Mouse (Mus musculus): Measurements from ENCODE around the gene Pde4d.

Gene Pde4d

GRCm38 (mm10) chr13:109778297-109778835 is 1328.6 kb downstream of the Pde4d start:
- no peak for DNase-seq (ENCODE audit: low spot score)

DNA sequence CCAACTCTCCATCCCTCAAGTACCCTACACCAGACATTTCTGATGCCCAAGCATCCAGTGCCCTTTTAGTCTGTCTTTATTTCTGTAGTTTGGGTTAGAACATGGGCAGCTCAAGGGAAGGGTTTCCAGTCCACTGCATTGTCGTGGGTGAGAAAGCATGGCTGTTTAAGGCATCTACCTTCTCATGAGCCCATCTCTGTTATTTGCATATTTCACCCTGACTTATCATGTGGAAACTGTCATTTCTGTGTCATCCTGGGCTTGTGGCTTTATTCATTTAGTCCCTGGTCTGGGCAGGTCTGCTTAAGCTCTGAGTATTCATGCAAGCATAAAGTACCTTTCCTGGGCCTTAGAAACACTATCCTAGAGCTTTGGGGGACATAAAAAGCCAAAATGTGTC is 1331.7 kb downstream of the Pde4d start:
- DNase-seq (ENCODE audit: low spot score), result no peak

- DNase-seq (ENCODE audit: low spot score), result no peak
Measured at GRCm38 (mm10) chr13:109788604-109789003, 1338.9 kb downstream of the Pde4d start.

DNA sequence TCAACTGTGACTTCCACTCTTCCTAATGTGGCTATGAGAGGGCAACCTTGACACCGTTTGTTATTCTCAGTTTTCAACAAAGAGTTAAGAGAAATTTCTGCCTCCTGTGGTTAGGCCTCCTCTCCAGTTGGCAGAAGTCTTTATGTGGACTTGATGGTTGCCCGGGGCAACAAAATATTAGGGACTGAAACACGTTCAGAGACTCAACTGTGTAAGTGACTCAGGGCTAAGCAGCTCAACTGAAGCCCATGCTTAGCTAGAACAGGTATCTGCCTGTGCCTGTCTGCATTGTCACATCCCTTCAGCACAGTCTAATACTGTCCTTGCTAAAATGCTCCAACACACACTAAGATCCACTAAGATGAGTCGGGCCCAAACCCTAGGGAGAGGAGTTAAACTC is 1339.4 kb downstream of the Pde4d start:
- DNase-seq (ENCODE audit: low spot score), result no peak

GRCm38 (mm10) chr13:109790045-109790715 is 1340.4 kb downstream of the Pde4d start:
- no peak for DNase-seq (ENCODE audit: low spot score)

DNA sequence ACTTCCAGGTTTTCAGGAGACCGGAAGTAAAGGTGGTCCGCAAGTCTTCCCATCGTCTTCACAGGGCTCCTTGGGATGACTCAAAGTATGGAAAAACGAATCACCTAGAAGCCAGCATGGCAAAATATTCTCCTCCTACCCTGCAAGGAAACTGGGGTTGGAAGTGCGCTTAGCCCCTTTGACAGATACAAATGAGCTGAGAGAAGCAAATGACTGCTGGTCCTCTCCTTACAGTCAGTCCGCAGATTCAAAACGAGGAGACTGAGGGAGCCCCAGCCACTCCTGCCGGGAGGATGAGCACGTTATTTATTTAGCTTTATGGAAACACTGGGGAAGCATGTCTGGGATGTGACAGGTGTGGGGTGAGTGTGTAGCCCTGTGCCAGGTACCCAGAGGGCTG is 1344.2 kb downstream of the Pde4d start:
- no peak for DNase-seq (ENCODE audit: low spot score)

DNA sequence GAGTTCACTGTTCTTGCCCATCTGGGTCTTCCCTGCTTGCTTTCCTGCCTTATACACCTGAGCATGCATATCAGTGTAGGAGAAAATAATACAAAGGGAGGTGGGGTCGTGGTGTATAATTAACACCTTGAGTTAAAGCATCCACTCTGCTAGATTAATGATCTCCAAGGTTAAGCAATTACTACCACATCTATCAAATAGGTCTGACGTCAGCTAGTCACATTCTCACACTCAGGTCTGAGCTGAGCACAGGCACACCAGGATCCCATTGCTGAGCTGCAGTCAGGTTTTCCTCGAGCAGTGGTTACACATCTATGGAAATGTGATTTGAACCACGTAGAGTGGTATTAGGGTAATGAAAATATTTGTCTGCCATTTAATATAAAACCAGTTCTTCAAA is 1348.9 kb downstream of the Pde4d start:
- no peak for DNase-seq (ENCODE audit: low spot score)

DNA sequence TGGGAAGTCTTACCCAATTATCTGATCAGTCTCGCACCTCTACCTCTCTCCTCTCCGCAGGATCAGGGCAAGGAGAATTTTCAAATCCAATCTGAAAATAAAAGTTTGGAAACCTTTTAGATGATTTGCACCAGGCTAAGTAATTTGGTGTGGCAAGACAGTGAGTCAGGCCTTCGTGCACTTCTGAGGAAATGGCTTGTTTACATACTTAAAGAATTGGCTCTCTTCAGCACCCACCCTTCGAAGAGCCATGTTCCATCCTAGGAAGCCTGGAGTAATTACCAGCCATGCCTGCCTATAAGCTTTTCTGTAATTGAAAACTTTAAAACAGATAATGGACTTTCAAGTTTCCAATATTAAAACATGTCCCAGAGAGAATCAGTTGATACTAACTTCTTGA is 1352.5 kb downstream of the Pde4d start:
- no peak for DNase-seq (ENCODE audit: low spot score)

GRCm38 (mm10) chr13:109806193-109806966 is 1356.6 kb downstream of the Pde4d start:
- no peak for DNase-seq (ENCODE audit: low spot score)

DNA sequence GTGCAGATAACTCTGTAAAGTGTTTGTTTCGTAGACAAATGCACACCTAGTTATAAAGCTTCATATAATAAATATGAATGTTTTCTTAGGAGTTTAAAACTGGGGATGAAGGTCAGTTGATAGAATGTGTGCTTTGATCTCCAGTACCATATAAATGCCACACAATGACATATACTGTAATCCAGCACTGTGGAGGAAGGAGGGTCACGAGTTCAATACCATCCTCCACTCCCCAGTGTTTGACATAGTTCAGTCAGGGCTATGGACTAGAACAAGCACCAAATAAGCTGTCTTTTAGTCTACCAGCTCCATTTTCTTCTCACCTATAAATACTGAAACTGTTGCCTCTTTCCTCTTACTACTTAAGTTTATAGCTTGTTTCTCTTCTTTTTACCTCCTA is 1357.3 kb downstream of the Pde4d start:
- no peak for DNase-seq (ENCODE audit: low spot score)

GRCm38 (mm10) chr13:109807446-109807845 is 1357.7 kb downstream of the Pde4d start:
- DNase-seq (ENCODE audit: low spot score), result no peak

DNA sequence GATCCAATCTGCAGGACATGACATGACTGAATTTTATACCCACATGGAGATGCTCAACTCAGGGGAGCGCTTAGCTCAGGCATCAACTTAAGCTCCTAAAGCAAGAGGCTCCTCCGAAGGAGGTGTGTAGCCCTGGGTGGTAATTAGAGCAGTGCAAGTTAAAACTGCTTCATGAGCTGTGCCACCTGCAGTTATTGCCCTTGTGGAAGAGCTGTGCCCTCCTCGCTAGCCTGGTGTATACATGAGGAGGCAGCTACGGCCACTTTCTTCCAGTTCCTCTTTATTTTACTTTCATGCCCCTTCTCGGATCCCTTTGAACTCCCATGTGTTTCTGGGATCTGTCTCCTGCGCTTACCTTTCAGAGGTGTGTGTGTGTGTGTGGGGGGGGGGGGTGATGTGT is 1358.3 kb downstream of the Pde4d start:
- DNase-seq (ENCODE audit: low spot score), result no peak

- DNase-seq (ENCODE audit: low spot score), result no peak
Measured at GRCm38 (mm10) chr13:109808946-109809345, 1359.2 kb downstream of the Pde4d start.

DNA sequence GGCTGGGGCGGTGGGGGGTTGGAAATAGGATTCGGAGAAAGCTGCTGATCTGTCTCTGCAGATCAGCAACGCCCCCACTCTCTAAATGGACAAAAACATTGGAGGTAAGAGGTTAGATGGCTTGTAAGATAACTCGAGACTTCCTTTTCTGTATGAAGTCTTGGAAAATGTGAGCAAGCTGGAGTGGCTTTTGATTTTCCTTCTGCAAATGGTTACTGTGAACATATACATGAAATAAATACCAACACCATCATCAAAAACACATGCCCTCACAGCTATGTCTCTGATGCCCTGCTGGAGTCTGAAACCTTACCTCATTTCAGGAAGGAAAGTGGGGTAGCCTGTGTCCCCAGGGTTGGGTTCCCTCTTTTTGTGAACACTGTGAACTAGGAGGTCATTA is 1359.9 kb downstream of the Pde4d start:
- no peak for DNase-seq (ENCODE audit: low spot score)

DNA sequence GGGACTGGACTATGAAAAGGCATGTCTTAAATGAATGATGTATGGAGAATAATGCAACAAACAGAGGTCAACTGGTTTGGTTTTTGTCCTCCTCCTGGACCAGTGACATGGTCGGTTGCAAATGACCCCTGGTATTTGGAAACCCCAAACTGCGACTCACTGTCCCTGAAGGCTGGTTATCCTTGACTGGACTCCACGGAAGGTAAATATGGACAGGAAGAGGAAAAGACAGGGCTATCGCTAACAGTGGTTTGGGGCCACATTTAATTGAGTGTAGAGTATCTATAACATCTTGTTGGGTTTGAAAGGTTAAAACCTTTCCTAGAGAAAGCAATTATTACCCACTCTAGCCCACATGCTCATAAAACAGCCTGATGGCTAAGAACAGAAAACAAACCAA is 1364.2 kb downstream of the Pde4d start:
- no peak for DNase-seq (ENCODE audit: low spot score)

GRCm38 (mm10) chr13:109819071-109819470 is 1369.3 kb downstream of the Pde4d start:
- no peak for DNase-seq (ENCODE audit: low spot score)

DNA sequence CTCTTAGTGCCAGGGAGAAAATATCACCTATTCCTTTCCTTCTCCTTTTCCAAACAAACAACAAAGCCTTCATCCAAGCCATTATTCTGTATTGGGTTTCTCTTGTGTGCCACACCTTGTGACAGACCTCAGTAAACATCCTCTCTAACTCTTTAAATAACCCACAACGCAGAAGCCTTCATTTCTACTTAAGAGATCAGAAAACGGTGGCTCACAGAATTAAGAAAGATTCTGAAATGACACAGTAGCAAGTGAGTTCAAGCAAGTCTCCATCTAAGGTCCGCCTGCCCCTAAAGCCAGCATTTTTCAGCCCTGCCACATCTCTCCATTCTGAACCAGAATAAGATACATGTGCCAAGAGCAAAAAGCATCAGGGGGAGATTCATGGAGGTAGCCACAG is 1370.4 kb downstream of the Pde4d start:
- no peak for DNase-seq (ENCODE audit: low spot score)

- no peak for DNase-seq (ENCODE audit: low spot score)
Measured at GRCm38 (mm10) chr13:109820866-109821265, 1371.1 kb downstream of the Pde4d start.

GRCm38 (mm10) chr13:109821725-109822412 is 1372.1 kb downstream of the Pde4d start:
- DNase-seq (ENCODE audit: low spot score), result no peak

GRCm38 (mm10) chr13:109822413-109823298 is 1372.9 kb downstream of the Pde4d start:
- peak; percentile 85 for DNase-seq (ENCODE audit: low spot score)

- DNase-seq (ENCODE audit: low spot score), result peak; percentile 23
Measured at GRCm38 (mm10) chr13:109823307-109824031, 1373.7 kb downstream of the Pde4d start.
